Mouse (Mus musculus) stomach, embryonic 14.5 days (tissue): ENCODE measurements around the gene Prkce. TPM values are rescaled to one million over a fixed set of nuclear protein-coding genes. Genes with fewer than 3 reads are reported as not detected.

Experiments
- ATAC-seq: fragments of 200-750 bp; cut with Nextera tagmentation; 2 replicates; pipeline ENCODE4 v1.8.0; 2017; ENCODE audit warnings: low read depth, moderate TSS enrichment; ENCODE audit not compliant: insufficient number of reproducible peaks, insufficient read depth, low FRiP score
- H3K27ac ChIP-seq: fragments of 300-500 bp; sonication (generic); 2 replicates; pipeline ENCODE4 v1.5.1; 2014; ENCODE audit warnings: mild to moderate bottlenecking, low read length, moderate library complexity, mixed read lengths
- H3K27me3 ChIP-seq: fragments of 300-500 bp; sonication (generic); 2 replicates; pipeline ENCODE4 v1.6.1; 2014; ENCODE audit warnings: low read length, control low read depth, mixed read lengths; ENCODE audit not compliant: control insufficient read depth, insufficient read depth
- H3K36me3 ChIP-seq: fragments of 300-500 bp; sonication (generic); 2 replicates; pipeline ENCODE4 v1.6.1; 2014; ENCODE audit warnings: mild to moderate bottlenecking, control low read depth, low read length, moderate library complexity, mixed read lengths; ENCODE audit not compliant: control insufficient read depth, insufficient read depth
- H3K4me1 ChIP-seq: fragments of 300-500 bp; sonication (generic); 2 replicates; pipeline ENCODE4 v1.6.1; 2014; ENCODE audit warnings: low read length, control low read depth, mixed read lengths; ENCODE audit not compliant: control insufficient read depth, insufficient read depth
- H3K4me2 ChIP-seq: fragments of 300-500 bp; sonication (generic); replicated peaks from 2 replicates; pipeline ENCODE4 v1.6.1; 2014; ENCODE audit warnings: low read depth, low read length, control low read depth
- H3K4me3 ChIP-seq: fragments of 300-500 bp; sonication (generic); 2 replicates; pipeline ENCODE4 v1.5.1; 2014; ENCODE audit warnings: low read depth, low read length, control low read depth
- H3K9ac ChIP-seq: fragments of 300-500 bp; sonication (generic); replicated peaks from 2 replicates; pipeline ENCODE4 v1.6.1; 2014; ENCODE audit warnings: low read depth, mild to moderate bottlenecking, control low read depth, low read length, moderate library complexity, mixed read lengths
- H3K9me3 ChIP-seq: fragments of 300-500 bp; sonication (generic); 2 replicates; pipeline ENCODE4 v1.6.1; 2016; ENCODE audit warnings: low read depth, low read length, control low read depth; ENCODE audit not compliant: control insufficient read depth
- WGBS: fragments of 180-500 bp; shearing (Covaris S2); extraction: QIAGEN DNeasy Blood & Tissue Kit; methylation state at CpG from one replicate; pipeline ENCODE4 v1.1.7; 2014; 5-methylcytosine and 5-hydroxymethylcytosine counted together
- polyA plus RNA-seq: library from polyadenylated mRNA; unstranded; fragments of >200 nt; fragmentation: Nextera tagmentation; extraction: Ambion mirVana; gene quantifications from 2 replicates; pipeline ENCODE4 v1.2.1, GENCODE M21; 2014

The Prkce gene
- polyA plus RNA-seq, 1 experiment from 2014 or later = 7.3 TPM

DNA sequence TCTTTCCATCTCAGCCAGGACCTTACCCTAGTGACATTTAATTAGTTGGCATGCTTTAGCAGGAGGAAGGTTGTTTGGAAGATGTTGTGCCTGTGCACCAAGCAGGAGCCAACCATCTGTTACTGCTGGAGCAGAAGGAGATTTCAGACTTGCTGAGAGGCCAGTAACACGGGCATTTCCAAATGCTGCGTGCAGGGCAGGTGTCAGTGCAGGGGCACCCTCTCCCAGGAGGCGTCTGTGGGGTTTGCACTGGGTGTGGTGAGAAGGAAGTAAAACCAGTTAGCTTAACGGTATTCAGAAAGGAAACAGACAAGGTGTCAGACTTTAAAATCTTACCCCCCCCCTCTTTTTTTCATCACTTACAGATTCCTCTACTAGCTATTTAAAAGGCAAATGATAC is 186.1 kb downstream of the Prkce start:
- 60% methylated on average over 4 of the region's 4 CpGs for WGBS
- Histone ChIP-seq H3K27me3 (no peaks in the 10 kb centered on the region), H3K27ac (no peak overlapping the region), H3K4me2 (no peak overlapping the region), H3K9me3 (no peaks in the 10 kb centered on the region), H3K4me3 (no peak overlapping the region), H3K4me1 (peaks cover 18% of the 10 kb centered on the region), H3K9ac (no peak overlapping the region), H3K36me3 (no peaks in the 10 kb centered on the region)
- no peak for ATAC-seq

DNA sequence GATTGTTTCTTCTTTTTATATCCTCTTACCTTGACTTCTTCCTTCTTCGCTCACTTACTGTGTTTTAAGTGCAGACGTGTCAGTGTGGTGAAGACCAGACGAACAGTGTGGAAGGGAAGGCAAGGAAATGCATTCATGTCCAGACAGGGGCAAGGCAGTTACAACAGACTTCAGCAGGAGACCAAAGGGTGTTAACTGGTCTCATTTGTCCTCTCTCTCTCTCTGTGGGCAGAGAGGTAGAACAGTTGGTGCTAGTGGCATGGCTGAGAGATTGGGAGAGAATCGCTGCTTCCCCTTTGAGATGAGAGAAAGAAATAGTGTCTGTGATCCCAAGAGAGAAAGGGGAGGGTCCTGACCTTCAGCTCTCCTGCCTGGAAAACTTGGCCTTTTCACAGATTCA is 186.5 kb downstream of the Prkce start:
- H3K27ac ChIP-seq = no peak overlapping the region
- ATAC-seq = no peak
- no peak overlapping the region for H3K4me2 ChIP-seq
- WGBS = 80% methylated on average over 4 of the region's 4 CpGs
- no peak overlapping the region for H3K9ac ChIP-seq
- no peaks in the 10 kb centered on the region for H3K36me3 ChIP-seq
- H3K27me3 ChIP-seq = no peaks in the 10 kb centered on the region
- H3K9me3 ChIP-seq = no peaks in the 10 kb centered on the region
- no peak overlapping the region for H3K4me3 ChIP-seq
- peaks cover 18% of the 10 kb centered on the region for H3K4me1 ChIP-seq

DNA sequence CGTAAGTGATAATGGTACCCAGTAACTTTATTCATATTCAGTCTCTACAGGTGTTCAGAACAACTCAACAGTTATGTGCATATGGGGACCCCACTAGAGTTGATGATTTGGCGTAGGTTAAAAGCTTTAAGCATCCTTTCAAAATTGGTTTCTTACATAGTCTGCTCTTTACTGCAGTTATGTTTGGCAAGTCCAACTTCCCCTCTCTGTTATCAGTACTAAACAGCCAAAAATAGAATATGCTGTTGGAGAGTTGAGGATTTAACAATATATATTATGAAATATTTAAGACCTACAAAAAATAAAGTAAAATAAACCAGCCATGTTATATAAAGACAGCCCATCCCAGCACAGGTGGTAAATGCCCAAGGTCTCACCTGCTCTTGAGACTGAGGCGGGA is 187.3 kb downstream of the Prkce start:
- H3K4me2 ChIP-seq = no peak overlapping the region
- no peak overlapping the region for H3K27ac ChIP-seq
- 91% methylated on average over 3 of the region's 3 CpGs for WGBS
- H3K36me3 ChIP-seq = no peaks in the 10 kb centered on the region
- H3K9ac ChIP-seq = no peak overlapping the region
- H3K27me3 ChIP-seq = no peaks in the 10 kb centered on the region
- H3K4me3 ChIP-seq = no peak overlapping the region
- no peaks in the 10 kb centered on the region for H3K9me3 ChIP-seq
- H3K4me1 ChIP-seq = peaks cover 18% of the 10 kb centered on the region
- ATAC-seq = no peak

DNA sequence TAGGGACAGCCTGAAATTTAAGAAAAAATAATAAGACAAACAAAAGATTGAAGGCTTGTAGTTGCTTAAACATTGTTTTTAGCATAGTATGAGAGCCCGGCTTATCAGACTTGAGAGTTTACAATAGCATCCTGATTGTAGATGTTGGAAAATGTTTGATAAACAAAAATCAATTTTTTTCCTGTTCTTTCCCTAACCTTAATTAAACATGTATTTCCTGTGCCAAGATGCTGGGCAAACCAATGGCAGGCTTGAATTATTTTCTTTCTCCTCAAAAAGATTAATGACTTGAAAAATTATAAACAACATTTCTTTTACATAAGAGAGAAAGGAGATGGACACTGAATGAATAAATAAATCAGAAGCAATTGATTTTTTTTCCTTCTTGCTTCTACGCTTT is 187.7 kb downstream of the Prkce start:
- Histone ChIP-seq H3K36me3 (no peaks in the 10 kb centered on the region), H3K4me2 (no peak overlapping the region), H3K9me3 (no peaks in the 10 kb centered on the region), H3K27ac (no peak overlapping the region), H3K4me1 (peaks cover 18% of the 10 kb centered on the region), H3K9ac (no peak overlapping the region), H3K4me3 (no peak overlapping the region), H3K27me3 (no peaks in the 10 kb centered on the region)
- WGBS = 56% methylated on average over 2 of the region's 2 CpGs
- no peak for ATAC-seq

DNA sequence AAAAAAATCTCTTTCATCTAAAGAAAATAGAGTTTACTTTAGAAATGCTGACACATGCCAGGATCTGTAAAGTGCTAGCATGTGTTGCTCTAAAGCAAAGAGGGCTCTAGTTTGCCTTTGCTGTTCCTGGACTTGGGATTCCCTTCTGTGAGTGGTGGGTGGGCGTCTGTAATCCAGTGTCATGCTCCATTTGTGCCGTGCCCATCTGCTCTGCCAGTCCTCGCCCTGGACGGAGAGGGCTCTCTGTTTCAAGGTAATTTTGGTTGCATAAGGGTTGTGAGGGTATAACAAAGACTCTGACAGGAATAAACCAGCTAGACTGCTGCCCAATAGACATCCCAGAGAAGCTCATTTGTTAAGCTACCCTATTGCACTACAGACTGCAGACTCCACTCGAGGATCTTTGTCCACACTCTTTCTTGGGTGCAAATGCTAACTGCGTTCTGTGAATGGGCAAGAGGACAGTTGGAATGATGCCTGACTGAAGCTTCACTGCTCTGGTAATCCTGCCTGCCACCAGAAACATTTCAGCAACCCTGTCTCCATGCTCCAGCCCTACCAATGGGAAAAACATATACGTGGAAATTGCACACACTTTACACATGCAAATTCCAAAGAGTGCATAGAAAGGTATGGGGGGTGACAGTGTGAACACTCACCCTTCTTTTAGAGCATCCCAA is 188.3 kb downstream of the Prkce start:
- Histone ChIP-seq H3K9ac (no peak overlapping the region), H3K36me3 (no peaks in the 10 kb centered on the region), H3K4me3 (no peak overlapping the region), H3K27me3 (no peaks in the 10 kb centered on the region), H3K4me2 (no peak overlapping the region), H3K9me3 (no peaks in the 10 kb centered on the region), H3K27ac (no peak overlapping the region), H3K4me1 (peaks cover 12% of the 10 kb centered on the region)
- 68% methylated on average over 7 of the region's 7 CpGs for WGBS
- no peak for ATAC-seq

DNA sequence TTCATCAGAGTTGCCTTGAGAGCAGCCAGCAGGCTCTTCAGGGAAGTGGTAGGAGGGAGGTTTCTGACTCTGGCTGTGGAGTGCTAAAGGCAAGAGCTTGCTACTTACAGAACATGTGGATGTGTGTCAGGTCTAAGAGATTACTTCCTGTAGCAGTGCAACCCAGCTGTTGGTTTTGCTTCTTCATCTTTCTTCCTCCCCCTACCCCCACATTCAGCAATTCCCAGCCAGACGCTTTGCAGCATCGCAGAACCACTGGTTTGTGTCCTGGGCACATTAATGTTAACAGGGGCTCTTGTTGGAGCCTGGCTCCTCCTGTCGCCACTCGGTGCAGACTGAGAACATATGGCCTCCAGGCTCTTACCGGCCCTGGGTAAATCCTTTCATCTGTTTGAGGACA is 190.8 kb downstream of the Prkce start:
- peak; percentile 23; the same call in 1 of the 2 replicates for ATAC-seq
- no peaks in the 10 kb centered on the region for H3K9me3 ChIP-seq
- 18% methylated on average over 5 of the region's 5 CpGs for WGBS
- no peaks in the 10 kb centered on the region for H3K27me3 ChIP-seq
- H3K4me2 ChIP-seq = no peak overlapping the region
- no peaks in the 10 kb centered on the region for H3K36me3 ChIP-seq
- H3K4me1 ChIP-seq = peaks cover 5% of the 10 kb centered on the region
- H3K27ac ChIP-seq = no peak overlapping the region; the same call in 1 of the 2 replicates
- H3K9ac ChIP-seq = no peak overlapping the region
- no peak overlapping the region for H3K4me3 ChIP-seq

DNA sequence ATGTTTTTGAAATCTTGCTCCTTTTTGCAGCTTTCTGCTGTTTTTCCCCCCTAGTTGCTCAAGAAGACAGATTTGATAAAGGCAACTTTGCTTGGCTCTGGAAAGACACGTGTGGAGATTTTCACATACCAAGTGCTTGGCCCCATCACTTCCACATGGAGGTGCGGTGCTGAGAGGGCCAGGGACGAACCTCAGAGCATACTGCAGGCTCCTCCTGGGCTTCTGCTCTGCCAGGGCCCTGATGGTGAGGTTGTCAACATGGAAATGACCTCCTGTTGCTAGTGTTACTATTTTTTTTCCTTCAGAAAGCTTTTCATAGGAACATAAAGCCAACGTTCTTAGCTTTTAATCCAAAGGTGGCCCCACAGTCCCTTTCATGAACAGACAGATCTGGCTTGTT is 191.3 kb downstream of the Prkce start:
- ATAC-seq = no peak
- no peaks in the 10 kb centered on the region for H3K36me3 ChIP-seq
- H3K4me3 ChIP-seq = no peak overlapping the region
- WGBS = 37% methylated on average over 4 of the region's 4 CpGs
- H3K9me3 ChIP-seq = no peaks in the 10 kb centered on the region
- H3K27ac ChIP-seq = no peak overlapping the region; the same call in 1 of the 2 replicates
- H3K4me1 ChIP-seq = peaks cover 5% of the 10 kb centered on the region
- no peak overlapping the region for H3K9ac ChIP-seq
- H3K27me3 ChIP-seq = no peaks in the 10 kb centered on the region
- H3K4me2 ChIP-seq = no peak overlapping the region

DNA sequence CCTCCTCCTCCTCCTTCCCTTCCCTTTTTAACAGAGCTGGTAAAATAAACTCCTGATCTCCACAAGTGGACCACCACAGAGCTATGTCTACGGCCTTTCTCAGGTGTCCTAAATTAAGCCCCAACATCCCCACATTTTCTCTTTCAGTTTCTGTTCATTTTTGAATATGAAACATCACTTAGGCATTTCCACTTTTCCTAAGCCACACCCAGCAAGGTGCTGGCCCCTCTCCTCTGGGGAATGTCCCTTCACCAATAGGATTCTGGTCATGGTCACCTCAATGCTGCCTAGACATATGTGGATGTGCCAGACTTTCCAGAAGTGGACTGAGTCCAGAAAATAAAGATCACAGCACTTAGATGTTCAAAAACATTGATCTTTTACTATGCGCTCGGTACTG is 193.3 kb downstream of the Prkce start:
- 89% methylated on average over 3 of the region's 3 CpGs for WGBS
- peaks cover 13% of the 10 kb centered on the region for H3K4me1 ChIP-seq

DNA sequence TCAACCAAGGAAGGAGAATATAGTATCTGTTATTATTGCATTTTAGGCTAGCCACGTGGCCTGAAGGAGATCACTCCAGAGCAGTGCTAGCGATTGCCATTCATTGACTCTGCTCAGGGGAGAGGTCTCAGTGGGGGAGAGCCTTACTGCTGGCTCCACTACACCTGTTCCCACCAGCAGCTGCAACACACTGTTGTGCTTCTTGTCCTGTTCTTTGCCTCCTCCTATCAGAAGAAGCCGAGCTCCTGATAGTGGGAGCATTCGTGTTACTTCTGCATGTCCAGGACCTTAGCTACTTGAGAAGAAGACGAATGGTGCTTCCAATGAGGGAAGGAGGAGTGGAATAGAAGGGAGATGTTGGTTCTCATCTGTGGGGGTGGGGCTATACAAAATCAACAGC is 195.8 kb downstream of the Prkce start:
- WGBS = 53% methylated on average over 5 of the region's 5 CpGs
- H3K4me1 ChIP-seq = peaks cover 18% of the 10 kb centered on the region
- H3K9me3 ChIP-seq = no peaks in the 10 kb centered on the region
- H3K4me3 ChIP-seq = no peak overlapping the region
- no peaks in the 10 kb centered on the region for H3K27me3 ChIP-seq
- no peak for ATAC-seq
- H3K4me2 ChIP-seq = no peak overlapping the region
- H3K36me3 ChIP-seq = no peaks in the 10 kb centered on the region
- H3K27ac ChIP-seq = no peak overlapping the region
- H3K9ac ChIP-seq = no peak overlapping the region

More for the DNA sequence above, 193.3 kb downstream of the Prkce start:
- no peak overlapping the region for H3K4me3 ChIP-seq
- H3K4me2 ChIP-seq = no peak overlapping the region
- no peaks in the 10 kb centered on the region for H3K27me3 ChIP-seq
- no peaks in the 10 kb centered on the region for H3K9me3 ChIP-seq
- no peak overlapping the region for H3K27ac ChIP-seq
- H3K36me3 ChIP-seq = no peaks in the 10 kb centered on the region
- no peak overlapping the region for H3K9ac ChIP-seq
- no peak for ATAC-seq
